Mouse (Mus musculus) brain, embryonic 18.5 days (tissue): Measurements from ENCODE around the gene Dagla.

Experiments
- DNase-seq: peaks from one replicate; pipeline ENCODE4 v3.0.0-alpha.2; 2012; ENCODE audit warnings: low read depth, low spot score

Dagla gene

DNA sequence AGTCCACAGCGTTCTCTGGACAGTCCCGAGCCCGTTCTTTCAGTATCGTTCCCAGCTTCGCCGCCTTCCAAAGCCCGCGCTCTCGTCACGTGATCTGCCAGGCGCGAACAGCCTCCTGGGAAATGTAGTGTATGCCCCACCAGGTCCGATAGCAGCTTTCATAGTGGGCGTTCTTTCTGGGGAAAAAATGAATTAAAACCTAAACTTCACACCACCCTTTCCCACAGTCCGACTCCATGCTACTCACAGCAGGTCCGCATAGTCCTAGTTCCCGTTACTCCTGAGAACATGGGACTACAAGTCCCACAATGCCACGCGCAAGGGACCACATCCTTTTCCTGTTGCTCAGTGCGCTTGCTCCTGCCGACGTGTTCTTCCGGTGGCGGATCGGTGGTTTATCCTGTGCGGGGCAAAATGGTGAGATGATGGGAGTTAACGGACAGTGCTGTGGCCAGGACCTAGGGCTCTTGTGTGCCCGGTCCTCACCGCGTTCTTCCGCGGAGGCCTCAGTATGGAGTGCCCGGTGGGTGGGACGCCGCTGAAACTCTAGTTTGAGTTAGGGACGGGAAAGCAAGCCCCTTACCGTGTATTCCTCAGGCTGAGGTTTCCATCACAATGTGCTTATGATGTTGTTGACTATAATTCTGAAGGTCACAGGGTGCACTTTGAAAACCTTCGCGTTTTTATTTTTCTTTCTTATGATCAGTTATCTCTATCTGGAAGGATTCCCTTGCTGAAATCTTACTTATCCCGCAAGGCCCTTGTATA is 100.6 kb downstream of the Dagla start, which contains the start of the genes Tmem258 and Fen1:
Gene Tmem258 (plus strand): TSS at position 167 of the 768 bp plus-strand sequence.
Gene Fen1 (minus strand): TSS at position 322 of the 768 bp plus-strand sequence.
- DNase-seq, result peak; percentile 81

DNA sequence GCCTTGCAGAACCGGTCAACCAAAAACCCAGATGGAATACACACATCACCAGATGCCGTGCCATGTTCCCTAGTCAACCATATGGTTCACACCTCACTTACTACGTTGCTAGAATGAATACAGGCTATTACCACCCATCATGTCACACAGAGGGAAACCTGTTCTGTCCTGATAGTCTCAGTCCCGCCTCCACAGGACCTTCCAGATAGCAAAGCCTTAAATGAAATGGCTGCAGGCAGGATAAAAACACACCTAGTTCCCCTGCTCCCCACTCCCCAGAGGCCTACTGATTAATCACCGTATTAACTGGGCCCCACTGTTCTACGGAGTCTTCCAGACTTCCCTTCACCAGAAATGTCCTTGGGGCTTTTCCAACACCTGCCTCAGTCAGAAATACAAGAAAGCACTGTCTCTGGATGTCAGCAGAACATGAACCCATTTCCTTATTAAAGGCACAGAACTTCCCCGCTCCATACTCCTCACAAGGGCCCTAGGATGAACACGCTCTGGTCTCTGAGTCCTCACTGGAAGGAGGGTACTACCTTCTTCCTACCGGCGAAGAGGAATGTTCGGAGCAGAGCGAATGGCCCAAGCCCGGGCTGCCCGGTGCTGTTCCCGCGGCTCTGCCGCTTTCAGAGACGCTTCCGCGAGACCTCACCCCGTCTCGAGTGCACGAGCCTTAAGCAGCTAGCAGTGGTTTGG is 101.4 kb downstream of the Dagla start:
- DNase-seq, result no peak

DNA sequence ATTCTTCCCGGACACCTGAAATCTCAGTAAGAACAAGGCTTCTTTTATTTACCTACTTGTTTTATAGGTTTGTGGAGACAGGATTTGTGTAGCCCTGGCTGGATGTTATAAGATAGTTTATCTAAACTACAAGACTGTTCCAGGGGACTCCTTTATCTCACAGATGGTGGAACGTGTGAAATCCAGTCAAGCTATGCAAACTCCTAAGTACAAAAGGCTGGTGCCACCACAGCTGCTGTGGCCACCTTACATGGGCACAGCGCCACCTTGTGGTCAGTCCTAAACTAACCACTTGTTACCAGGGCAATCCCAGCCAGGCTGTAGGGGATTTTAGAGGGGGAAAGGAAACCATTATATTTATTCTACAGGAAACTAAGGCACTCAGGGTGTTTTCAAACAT is 106.0 kb downstream of the Dagla start:
- DNase-seq, result no peak

DNA sequence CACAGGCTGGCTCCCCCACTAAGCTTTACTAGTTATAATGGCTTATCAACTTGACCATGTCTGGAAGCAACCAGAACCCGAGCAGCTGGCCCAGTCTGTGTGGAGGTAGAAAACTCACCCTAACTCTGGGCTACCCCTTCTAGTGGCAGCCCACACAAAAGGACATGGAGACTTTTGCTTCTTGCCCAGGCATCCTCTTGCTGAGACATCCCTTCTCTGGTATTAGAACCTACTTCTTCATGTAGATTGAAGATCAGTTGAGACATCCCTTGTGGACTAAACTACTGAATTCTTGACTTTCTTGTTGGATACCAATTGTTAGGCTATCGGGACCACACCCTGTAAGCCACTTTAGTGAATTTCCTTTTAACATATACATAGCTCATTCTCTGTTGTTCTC is 106.4 kb downstream of the Dagla start:
- no peak for DNase-seq

DNA sequence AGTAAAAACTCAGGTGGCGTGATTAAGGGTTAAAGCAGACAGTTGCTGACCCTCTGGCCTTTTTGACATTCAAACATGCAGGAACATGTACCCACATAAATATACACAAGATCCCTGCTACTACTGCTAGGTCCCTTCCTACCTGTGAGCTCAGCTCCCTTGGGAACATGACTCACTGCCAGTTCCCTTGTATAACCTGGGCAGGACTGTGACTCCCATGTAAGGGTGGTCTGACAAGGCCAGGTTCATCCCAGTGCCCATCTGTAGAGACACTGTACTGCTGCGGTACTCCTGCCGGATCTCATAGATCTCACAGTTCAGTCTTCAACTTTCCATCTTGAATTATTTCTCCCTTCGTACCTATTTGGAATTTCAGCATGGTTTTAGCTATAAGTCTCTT is 107.5 kb downstream of the Dagla start:
- no peak for DNase-seq
